Mouse (Mus musculus): ENCODE data around the gene Znrf1.
"Not testable (repeated sequence)": the region's sequence is repeated elsewhere in the genome, so short reads cannot be mapped to it uniquely, and the experiment has no call there.

Gene Znrf1

GRCm38 (mm10) chr8:111628894-111629501, 93.1 kb downstream of the Znrf1 start:
- in situ Hi-C loops (cut with MboI): loop anchor here (10.0 kb wide), 1 partner anchor 94 kb away; the partner anchor contains the start of gene Znrf1

GRCm38 (mm10) chr8:111630105-111630521, 94.2 kb downstream of the Znrf1 start, which contains the start of gene Ldhd:
TSS of gene Ldhd (minus strand) at chr8:111630374.
- in situ Hi-C loops (cut with MboI): no loop called here

GRCm38 (mm10) chr8:111631589-111631988, 95.7 kb downstream of the Znrf1 start:
- in situ Hi-C loops (cut with MboI): no loop called here

- in situ Hi-C loops (cut with MboI): no loop called here
These were observed 97.1 kb downstream of the Znrf1 start for GRCm38 (mm10) chr8:111632976-111633375.

- in situ Hi-C loops (cut with MboI): no loop called here
These were observed 102.2 kb downstream of the Znrf1 start for GRCm38 (mm10) chr8:111638086-111638485.

- in situ Hi-C loops (cut with MboI): no loop called here
These were observed 105.2 kb downstream of the Znrf1 start for GRCm38 (mm10) chr8:111641064-111641463.

- in situ Hi-C loops (cut with MboI): no loop called here
These were observed 106.6 kb downstream of the Znrf1 start for GRCm38 (mm10) chr8:111642496-111642895.

- in situ Hi-C loops (cut with MboI): no loop called here
These were observed 107.0 kb downstream of the Znrf1 start for GRCm38 (mm10) chr8:111642939-111643263.

- in situ Hi-C loops (cut with MboI): no loop called here
These were observed 107.6 kb downstream of the Znrf1 start, which contains the start of gene Zfp1 for GRCm38 (mm10) chr8:111643264-111644141. TSS of gene Zfp1 (plus strand) at chr8:111643401.

GRCm38 (mm10) chr8:111644286-111645051, 108.6 kb downstream of the Znrf1 start:
- in situ Hi-C loops (cut with MboI): not testable (repeated sequence)

GRCm38 (mm10) chr8:111645715-111646114, 109.8 kb downstream of the Znrf1 start:
- in situ Hi-C loops (cut with MboI): no loop called here

- in situ Hi-C loops (cut with MboI): no loop called here
These were observed 112.9 kb downstream of the Znrf1 start for GRCm38 (mm10) chr8:111648834-111649233.

- in situ Hi-C loops (cut with MboI): no loop called here
These were observed 114.8 kb downstream of the Znrf1 start for GRCm38 (mm10) chr8:111650651-111651050.

GRCm38 (mm10) chr8:111653524-111653923, 117.6 kb downstream of the Znrf1 start:
- in situ Hi-C loops (cut with MboI): no loop called here

GRCm38 (mm10) chr8:111657312-111657854, 121.5 kb downstream of the Znrf1 start:
- in situ Hi-C loops (cut with MboI): no loop called here

- in situ Hi-C loops (cut with MboI): no loop called here
These were observed 123.0 kb downstream of the Znrf1 start for GRCm38 (mm10) chr8:111658819-111659423.

GRCm38 (mm10) chr8:111662473-111662872, 126.6 kb downstream of the Znrf1 start:
- in situ Hi-C loops (cut with MboI): no loop called here

- in situ Hi-C loops (cut with MboI): no loop called here
These were observed 130.9 kb downstream of the Znrf1 start for GRCm38 (mm10) chr8:111666751-111667150.
